Mouse (Mus musculus) lung, postnatal 4 days (tissue): Measurements from ENCODE around the gene Ddx25.

Experiments used
- DNase-seq, 2 experiments: peaks; one replicate each; pipeline ENCODE4 v3.0.0; 2021

The Ddx25 gene

DNA sequence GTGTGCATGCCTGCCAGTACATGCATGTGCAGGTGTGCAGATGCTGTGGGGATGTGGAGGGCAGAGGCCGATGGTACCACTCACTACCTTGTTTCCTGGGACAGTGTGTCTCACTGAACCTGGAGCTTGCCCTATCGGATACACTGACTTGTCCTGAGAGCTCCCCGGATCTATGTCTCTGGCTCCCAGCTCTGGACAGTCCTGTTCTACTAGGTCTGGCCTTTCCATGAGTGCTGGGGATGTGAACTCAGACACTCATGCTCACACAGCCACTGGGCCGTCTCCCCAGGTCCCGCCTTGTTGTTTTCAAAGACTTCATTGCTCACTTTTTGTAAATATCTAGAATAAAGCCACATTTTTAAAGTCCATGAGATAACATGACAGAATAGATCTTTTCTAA is 17.3 kb downstream of the Ddx25 start:
- DNase-seq, result no peak

DNA sequence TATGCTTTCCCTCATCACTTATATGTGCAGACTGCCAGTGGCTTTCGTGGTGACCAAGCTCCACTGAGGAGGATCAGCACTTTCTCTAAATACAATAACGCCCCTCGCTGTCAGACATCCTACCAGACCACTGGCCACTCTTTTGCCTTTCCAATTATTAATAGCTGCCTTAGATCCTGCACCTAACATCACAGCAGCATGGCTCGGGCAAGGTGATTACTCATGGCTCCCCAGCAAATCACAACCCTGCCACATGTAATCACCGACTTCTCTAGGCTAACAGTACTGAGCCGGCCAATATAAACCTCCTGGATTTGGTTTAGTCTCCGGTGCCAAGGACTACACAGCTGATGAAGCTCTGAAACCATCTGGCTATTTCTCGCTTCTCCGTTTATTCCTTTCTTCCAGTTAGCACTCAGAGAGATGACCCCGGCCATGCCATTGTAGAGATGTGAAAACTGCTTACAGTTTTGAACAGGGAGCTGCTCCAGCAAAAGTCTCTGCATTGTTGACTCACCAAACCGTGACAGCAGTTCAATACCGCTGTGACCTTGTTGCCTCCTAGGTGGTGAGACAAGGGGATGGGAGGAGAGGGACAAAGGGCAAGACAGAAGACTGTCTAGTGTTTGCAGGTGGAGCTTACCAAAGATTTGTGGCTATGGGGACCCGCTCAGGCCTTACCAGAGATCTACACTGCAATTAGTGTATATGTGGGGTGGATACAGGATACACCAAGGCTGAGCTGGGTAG is 19.2 kb downstream of the Ddx25 start:
- no peak for DNase-seq

DNA sequence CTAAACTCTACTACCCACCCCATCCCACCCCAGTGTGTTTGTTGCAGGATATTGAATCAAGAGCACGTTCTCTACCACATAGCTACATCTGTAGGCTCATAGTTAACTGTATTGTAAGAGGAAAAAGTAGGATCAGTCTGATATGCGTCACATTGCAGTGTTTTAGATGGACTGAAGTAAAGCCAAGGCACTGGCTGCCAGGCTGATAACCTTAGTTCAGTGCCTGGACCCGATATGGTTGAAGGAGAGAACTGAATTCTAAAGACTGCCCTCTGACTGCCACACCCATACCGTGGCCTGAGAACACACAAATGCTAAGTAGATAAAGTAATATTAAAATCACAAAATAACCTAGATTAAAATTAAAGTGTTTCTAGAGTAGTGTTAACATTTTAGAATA is 22.5 kb downstream of the Ddx25 start:
- DNase-seq, result no peak

DNA sequence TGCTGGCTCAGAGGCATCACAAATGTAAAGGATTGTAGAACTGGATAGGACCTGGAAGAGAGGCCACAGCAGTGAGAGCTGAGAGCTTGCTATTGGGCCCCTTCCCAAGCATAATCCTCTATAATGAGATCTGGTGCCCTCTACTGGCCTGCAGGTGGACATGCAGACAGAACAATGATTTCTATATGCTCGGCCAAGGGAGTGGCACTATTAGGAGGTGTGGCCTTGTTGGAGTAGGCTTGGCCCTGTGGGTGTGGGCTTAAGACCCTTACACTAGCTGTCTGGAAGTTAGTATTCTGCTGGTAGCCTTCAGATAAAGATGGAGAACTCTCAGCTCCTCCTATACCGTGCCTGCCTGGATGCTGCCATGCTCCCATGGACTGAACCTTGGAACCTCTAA is 23.2 kb downstream of the Ddx25 start:
- peak in 1 of 2 experiments; percentile 60 for DNase-seq

- no peak for DNase-seq
Observed at GRCm38 (mm10) chr9:35533266-35533665, 25.1 kb downstream of the Ddx25 start.

DNA sequence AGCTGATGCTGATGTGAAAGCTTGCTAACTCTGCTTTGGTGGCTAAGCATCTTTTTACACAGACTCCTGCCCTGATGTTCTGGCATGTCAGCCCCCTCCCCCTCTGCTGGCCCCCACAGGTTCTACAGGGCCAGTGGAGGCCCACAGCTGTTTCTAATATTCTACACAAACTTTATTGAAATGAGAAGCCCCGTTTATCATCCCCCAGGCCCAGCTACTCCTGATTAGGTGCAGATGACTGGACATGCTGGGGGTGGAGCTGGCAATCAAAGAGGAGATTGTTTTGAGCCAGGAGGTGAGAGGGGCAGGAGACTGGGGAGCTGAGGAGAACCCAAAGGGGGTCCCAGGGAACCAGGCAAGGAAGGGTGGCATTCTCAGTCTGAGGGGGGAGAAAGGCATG is 28.5 kb downstream of the Ddx25 start:
- DNase-seq, result no peak

- DNase-seq, result no peak
Observed at GRCm38 (mm10) chr9:35529141-35529540, 29.2 kb downstream of the Ddx25 start.

GRCm38 (mm10) chr9:35523941-35524411 is 34.4 kb downstream of the Ddx25 start:
- peak; percentile 49 to 72 for DNase-seq

DNA sequence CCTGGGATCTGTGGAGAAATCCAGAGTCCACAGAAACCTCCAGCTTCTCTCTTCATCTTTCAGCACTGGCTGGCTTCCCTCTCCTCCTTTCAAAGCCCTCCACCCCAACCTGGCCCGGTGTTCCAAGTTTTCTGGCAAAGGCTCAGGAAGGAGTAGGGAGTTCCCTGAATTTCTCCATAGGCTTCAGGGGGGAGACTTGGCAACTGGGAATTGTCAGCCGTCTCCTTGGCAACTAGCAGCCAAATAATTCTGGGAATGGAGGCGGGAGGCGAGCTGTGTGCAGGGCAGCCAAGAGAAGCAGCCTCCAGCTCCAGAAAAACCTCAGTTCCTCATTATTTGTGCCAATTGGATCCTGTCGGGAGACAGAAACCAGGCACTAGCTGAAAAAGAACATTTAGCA is 34.8 kb downstream of the Ddx25 start:
- peak; percentile 28 to 64 for DNase-seq

DNA sequence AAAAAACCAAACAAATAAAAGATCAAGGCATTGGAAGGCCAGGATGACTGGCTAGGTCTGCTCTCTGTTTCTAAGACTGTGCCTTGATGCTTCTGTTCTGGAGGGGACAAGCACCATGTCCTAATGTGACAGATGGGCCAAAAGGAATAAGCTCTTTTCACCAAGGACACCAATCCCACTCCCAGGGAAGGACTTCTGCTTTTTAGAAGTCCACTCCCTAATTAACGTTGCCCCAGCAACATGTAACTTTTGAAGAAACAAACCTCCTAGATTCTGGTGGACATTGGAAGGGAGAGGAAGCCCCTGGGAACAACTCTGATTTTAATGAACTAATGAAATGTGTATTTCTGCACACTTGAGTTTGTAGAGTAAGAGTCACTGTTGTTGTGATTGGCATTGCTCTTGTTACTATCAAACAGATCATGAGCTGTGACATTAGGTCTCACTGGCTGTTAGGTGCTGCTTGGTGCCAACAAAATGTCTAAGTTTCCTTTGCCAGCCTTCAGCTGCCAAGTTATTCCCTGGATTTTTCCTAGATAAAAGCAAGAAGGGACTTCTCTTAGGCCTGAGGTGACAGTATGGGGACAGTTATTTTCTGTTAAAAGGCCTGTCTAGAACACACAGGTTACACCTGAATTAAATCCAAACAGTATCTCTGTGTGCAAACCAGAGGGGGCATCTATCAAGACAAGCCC is 35.4 kb downstream of the Ddx25 start:
- no peak for DNase-seq

GRCm38 (mm10) chr9:35522241-35522640 is 36.1 kb downstream of the Ddx25 start:
- no peak for DNase-seq

DNA sequence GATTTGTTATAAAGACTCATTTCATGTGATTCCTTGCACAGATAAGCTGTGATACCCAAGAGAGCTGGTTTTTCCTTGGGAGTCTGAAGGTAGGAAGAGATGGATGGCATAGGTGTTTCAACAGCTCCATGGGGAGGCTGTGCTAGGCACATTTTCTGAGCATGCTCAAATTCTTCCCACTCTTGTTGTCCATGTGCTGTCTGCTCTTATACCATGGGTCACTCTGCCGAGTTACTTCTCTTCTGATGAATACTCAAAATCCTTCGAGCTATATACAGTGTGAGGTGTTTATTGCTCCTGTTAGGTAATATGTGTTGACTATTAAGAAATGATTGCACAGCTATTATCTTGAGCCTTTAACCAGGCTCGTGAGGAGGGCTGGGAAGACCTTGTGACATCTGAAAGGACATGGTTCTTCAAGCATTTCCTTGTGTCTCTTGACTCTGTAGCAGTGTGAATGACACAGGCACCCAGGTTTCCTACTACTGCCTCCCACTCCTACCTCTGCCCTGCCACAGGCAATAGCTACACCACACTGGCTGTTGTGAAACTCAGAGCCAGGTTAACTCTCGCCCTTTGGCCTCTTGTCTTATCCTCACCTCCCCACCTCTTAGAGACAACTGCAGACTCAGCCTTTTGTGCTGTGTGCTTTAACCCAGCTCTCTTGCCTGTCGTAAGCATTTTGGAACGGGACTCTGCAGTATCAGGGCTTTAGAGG is 37.5 kb downstream of the Ddx25 start:
- no peak for DNase-seq

DNA sequence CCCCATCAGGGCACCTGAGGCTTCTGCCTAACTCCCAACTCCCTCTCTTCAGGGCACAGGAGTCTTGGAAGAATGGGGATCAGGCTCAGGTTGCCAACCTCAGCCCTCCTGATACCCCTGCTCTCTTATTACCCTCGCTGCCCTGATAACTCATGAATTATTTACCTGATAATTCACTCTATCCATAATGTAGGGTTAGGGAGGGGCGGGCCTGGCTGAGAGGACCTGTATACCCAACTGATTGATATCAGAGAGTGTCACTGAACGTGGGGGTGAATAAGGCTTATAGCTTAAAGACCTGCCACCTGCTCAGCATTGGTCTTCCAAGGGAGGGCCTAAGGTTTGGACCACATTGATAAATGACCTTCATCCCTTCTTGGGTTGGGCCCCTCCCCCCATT is 40.2 kb downstream of the Ddx25 start, which contains the start of gene Gm1113:
Gm1113 (minus strand) TSS at position 101 of the 400 bp plus-strand sequence.
- no peak for DNase-seq

DNA sequence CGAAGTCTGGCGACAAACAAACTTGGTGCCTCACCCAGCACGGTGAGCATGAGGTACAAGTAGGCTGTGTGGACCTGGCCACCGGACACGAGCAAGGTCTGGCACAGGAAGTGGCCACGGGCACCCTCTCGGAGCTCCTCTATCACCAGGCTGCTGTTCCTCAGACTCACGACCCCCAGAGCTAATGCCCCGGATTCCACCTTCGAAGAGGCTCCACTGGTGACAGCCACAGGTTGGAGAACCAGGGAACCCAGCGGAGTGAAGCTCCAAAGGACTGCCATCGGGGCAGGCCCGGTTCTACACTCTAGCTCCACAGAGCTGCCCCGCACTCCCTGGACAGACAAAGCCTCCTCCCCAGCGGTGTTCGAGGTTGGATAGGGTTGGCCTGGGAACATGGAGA is 41.6 kb downstream of the Ddx25 start:
- no peak for DNase-seq

DNA sequence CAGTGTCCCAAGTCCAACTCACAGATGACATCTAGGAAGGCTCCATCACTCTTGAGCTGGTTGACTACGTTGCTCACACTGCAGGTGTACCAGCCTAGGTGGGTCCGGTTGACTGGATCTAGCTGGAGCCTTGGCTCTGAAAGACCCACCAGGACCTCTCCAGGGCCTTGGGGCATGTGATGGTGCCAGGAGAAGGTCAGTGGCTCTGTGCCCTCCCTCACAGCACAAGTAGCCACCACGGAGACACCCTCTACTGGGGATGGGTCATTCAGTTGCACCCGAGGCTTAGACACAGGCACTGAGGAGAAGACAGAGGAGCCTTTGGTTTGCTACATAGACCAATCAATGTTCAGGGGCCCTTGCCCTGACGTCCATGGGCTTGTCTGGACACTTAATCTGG is 42.1 kb downstream of the Ddx25 start:
- no peak for DNase-seq

- no peak for DNase-seq
Observed at GRCm38 (mm10) chr9:35513900-35514299, 44.4 kb downstream of the Ddx25 start.

DNA sequence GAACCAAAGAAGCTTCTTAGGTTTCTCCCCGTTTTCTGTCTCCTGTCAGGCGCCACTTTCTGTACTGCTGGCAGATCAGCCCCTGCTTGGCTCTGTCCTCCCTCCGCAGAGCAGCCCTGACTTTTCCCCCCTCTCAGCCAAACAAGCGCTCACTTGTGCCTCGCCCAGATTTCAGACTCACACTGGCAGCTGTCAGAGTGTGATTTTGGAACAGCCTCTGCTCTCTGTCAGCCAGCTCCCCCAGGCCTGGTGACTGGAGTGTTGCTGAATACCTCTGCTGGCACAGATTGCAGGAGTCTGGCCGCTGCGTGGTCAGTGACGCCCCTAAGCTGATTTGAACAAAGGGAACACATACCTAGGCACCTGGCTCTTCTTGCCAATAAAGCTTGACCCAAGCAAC is 50.1 kb downstream of the Ddx25 start:
- DNase-seq, result peak; percentile 44 to 76

DNA sequence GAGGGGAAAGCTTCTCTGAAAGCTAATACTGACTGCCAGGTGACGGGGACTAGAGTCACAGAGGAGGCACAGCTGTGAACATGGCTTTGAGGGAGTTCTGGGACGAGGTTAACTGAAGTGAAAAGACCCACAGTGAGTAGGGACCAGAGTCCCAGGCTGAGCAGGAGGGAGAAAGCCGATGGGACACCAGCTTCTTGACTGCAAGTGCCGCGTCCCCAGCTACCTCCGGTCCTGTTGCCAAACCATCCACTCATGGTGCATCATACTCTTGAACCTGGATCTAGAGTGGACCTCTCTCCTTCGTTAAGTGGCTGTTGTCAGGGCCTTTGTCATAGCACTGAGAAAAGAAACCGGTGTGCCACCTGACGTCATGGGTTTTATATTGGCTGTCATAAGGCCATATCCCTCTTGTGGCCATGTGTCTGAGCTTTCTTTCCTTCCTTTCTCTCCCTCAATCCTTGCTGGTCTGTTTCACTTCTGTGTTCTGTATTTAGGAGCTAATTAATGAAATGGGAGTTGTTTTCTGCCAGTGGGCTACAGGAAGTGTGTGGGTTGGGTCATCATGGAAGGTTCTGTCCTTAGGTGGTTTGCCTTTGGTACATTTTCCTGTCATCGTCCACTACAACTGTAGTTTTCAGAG is 55.8 kb downstream of the Ddx25 start:
- DNase-seq, result no peak

- no peak for DNase-seq
Observed at GRCm38 (mm10) chr9:35499946-35500345, 58.4 kb downstream of the Ddx25 start.

- DNase-seq, result no peak
Observed at GRCm38 (mm10) chr9:35495471-35495870, 62.9 kb downstream of the Ddx25 start.

GRCm38 (mm10) chr9:35494937-35495336 is 63.4 kb downstream of the Ddx25 start:
- no peak for DNase-seq

- no peak for DNase-seq
Observed at GRCm38 (mm10) chr9:35493733-35494092, 64.6 kb downstream of the Ddx25 start.

- no peak for DNase-seq
Observed at GRCm38 (mm10) chr9:35493033-35493732, 65.1 kb downstream of the Ddx25 start.
